Mouse (Mus musculus) neural tube, embryonic 13.5 days (tissue): ENCODE results near the gene En1. TPM values are rescaled to one million over a fixed set of nuclear protein-coding genes. Genes with fewer than 3 reads are reported as not detected.

Experiments
- ATAC-seq: fragments of 200-750 bp; cut with Nextera tagmentation; 2 replicates; pipeline ENCODE4 v1.8.0; 2017; ENCODE audit warnings: low read depth, mild to moderate bottlenecking, moderate TSS enrichment, moderate library complexity
- H3K27ac ChIP-seq: fragments of 300-500 bp; sonication (generic); replicated peaks from 2 replicates; pipeline ENCODE4 v1.5.1; 2015; ENCODE audit warnings: moderate library complexity, mild to moderate bottlenecking, inconsistent platforms
- H3K27me3 ChIP-seq: fragments of 300-500 bp; sonication (generic); 2 replicates; pipeline ENCODE4 v1.6.1; 2015; ENCODE audit warnings: mild to moderate bottlenecking, inconsistent platforms
- H3K36me3 ChIP-seq: fragments of 300-500 bp; sonication (generic); 2 replicates; pipeline ENCODE4 v1.6.1; 2015; ENCODE audit warnings: mild to moderate bottlenecking, inconsistent platforms
- H3K4me1 ChIP-seq: fragments of 300-500 bp; sonication (generic); replicated peaks from 2 replicates; pipeline ENCODE4 v1.6.1; 2015; ENCODE audit warnings: inconsistent platforms
- H3K4me2 ChIP-seq: fragments of 300-500 bp; sonication (generic); 2 replicates; pipeline ENCODE4 v1.6.1; 2015; ENCODE audit warnings: inconsistent platforms, mild to moderate bottlenecking, moderate library complexity
- H3K4me3 ChIP-seq: fragments of 300-500 bp; sonication (generic); 2 replicates; pipeline ENCODE4 v1.5.1; 2015; ENCODE audit warnings: mild to moderate bottlenecking, inconsistent platforms
- H3K9ac ChIP-seq: fragments of 300-500 bp; sonication (generic); 2 replicates; pipeline ENCODE4 v1.6.1; 2015; ENCODE audit warnings: moderate library complexity, mild to moderate bottlenecking, inconsistent platforms
- H3K9me3 ChIP-seq: fragments of 300-500 bp; sonication (generic); 2 replicates; pipeline ENCODE4 v1.6.1; 2016; ENCODE audit warnings: inconsistent platforms
- WGBS: fragments of 180-500 bp; shearing (Covaris S2); methylation state at CpG from one replicate; pipeline ENCODE4 v1.1.7; 2015; 5-methylcytosine and 5-hydroxymethylcytosine counted together
- polyA plus RNA-seq: library from polyadenylated mRNA; unstranded; fragments of >200 nt; fragmentation: Nextera tagmentation; extraction: Ambion mirVana; gene quantifications from 2 replicates; pipeline ENCODE4 v1.2.1, GENCODE M21; 2015

En1 gene
- polyA plus RNA-seq, 1 experiment from 2014 or later, result 1.4 TPM

DNA sequence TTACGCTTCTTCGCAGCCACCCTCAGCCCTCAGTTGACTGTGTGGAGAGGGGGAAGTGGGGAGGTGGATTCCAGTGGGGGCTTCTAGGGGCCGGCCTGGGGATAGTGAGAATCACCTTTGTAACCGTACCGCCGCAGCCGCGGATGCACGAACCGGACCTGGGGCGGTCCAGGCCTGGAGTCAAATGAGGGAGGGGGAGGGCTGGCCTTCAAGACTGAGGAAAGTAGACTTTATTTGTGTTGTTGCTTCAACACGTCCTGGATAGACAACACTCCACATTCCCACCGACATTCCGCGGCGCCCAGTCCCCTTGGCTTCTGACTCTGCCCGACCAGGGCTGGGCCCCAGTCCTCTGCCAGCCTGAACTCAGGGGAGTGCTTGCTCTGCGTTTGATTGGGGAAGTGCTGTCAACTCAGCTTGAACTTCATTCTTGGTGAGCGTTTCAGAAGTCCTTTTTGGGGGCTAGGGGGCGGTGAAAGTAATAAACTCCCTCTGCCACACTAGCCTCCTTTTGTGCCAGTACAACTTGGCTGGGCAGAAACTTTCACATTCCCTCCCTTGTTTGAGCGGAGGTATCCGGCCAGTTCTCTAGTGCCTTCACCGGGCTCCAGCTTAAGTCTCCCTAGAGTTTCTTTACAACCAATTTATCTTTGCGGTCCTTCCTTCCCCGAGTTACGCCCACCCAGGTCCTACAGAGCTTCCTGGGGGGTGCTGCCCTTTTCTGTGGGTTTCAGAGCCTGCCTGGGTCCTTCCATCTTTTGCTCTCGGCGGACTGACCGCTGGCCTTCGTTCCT is 12.3 kb downstream of the En1 start:
- 1% methylated on average over 30 of the region's 30 CpGs for WGBS
- ATAC-seq, result no peak
- no peak overlapping the region for H3K4me3 ChIP-seq
- H3K4me1 ChIP-seq, result no peaks in the 10 kb centered on the region
- peaks cover 100% of the 10 kb centered on the region for H3K27me3 ChIP-seq
- H3K4me2 ChIP-seq, result no peak overlapping the region
- no peak overlapping the region for H3K9ac ChIP-seq
- no peaks in the 10 kb centered on the region for H3K9me3 ChIP-seq
- H3K36me3 ChIP-seq, result no peaks in the 10 kb centered on the region
- no peak overlapping the region for H3K27ac ChIP-seq

DNA sequence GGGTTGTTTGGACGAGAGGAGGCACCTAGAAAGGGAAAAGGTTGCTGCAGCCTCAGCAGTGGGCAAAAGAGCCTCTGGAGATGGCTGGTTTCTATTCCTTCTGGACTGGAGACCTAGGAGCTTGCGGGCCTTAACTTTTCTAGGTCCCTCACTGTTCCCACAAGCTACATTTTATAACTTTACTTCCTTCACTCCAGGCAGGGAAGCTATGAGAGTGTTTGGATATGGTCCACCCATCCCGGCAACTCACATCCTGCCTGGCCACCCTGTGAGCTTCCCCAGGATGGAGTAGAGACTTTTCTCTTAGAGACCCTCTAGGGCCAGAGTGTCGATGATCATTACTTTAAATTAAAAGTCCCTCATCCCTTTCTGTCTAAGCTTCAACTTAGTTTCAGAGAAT is 13.3 kb downstream of the En1 start:
- WGBS, result 2% methylated on average over 4 of the region's 4 CpGs
- Histone ChIP-seq H3K27ac (no peak overlapping the region), H3K36me3 (no peaks in the 10 kb centered on the region), H3K9ac (no peak overlapping the region), H3K4me2 (no peak overlapping the region), H3K27me3 (peaks cover 100% of the 10 kb centered on the region), H3K9me3 (no peaks in the 10 kb centered on the region), H3K4me3 (no peak overlapping the region), H3K4me1 (no peaks in the 10 kb centered on the region)
- ATAC-seq, result no peak

DNA sequence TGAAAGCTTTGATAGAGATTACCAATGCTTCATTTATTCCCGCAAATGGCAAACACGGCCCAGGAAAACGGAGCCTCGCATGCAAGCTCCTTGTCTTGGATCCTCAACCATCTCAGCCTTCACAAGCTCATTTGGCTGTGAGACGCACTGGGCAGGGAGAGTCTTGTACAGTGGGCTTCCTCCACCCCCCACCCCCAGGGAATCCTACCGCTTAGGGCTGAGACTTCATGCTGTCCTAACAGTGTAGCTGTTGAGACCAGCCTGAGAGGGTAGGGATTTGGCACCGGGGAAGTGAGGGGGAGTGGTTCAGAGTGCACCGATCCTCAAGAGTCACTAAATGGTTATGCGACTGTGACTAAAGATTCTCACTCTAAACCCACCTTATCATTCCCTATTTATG is 13.7 kb downstream of the En1 start:
- Histone ChIP-seq H3K27me3 (peaks cover 98% of the 10 kb centered on the region), H3K4me2 (no peak overlapping the region), H3K36me3 (no peaks in the 10 kb centered on the region), H3K9ac (no peak overlapping the region), H3K4me1 (no peaks in the 10 kb centered on the region), H3K9me3 (no peaks in the 10 kb centered on the region), H3K27ac (no peak overlapping the region), H3K4me3 (no peak overlapping the region)
- no peak for ATAC-seq
- whole genome bisulfite sequencing, result 1% methylated on average over 9 of the region's 9 CpGs

DNA sequence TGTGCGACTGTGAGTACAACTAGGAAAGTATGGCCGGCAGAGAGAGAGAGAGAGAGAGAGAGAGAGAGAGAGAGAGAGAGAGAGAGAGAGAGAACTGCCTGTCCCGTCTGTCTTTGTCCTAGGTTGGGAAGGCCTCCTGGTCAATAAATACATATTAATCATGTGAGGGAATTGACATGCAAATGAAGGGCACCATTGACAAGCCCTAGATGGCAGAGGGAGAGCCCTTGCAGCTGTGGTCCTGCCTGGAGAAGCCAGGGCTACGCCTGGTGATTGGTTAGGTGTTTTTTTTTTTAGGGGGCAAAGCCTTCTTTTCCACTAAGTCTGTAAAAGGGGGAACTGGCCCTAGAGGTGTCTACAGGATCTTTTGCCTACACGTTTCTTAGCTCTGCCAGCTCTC is 19.2 kb downstream of the En1 start:
- 9% methylated on average over 5 of the region's 5 CpGs for WGBS
- peaks cover 92% of the 10 kb centered on the region for H3K27me3 ChIP-seq
- no peak overlapping the region for H3K27ac ChIP-seq
- no peak overlapping the region for H3K4me2 ChIP-seq
- H3K9me3 ChIP-seq, result no peaks in the 10 kb centered on the region
- no peak for ATAC-seq
- H3K9ac ChIP-seq, result no peak overlapping the region
- H3K36me3 ChIP-seq, result no peaks in the 10 kb centered on the region
- no peak overlapping the region for H3K4me3 ChIP-seq
- H3K4me1 ChIP-seq, result no peaks in the 10 kb centered on the region

DNA sequence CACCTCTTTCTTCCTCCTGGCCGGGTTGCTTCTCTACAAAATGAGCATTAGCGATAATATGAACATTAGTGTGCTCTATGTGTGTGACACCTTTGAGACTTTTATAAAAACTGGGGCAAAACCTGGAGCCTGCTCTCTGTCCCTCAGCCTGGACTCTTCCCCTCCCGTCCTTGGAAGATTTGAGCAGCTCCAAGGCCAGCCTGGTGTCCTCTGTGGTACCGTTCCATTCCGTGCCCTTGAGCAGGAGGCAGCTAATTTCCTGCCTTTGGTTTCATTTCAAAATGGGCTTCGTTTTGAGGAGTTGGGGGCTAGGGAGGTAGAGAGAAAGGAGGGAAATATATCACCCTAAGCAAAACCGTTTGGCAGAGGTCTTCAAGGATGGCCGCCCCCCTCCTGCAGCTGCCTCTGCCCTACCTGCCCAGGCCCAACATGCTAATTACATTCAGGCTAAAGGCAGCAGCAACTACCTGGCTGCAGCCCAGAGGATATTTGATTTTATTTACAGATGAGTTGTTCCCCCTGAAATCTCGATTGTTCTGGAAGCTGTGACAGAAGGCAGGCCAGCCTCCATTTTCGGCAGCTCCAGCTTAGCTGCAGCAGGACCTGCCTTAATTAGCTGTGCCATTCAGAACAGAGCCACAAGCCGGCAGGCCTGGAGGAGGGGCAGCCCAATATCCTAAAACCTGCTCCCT is 24.9 kb downstream of the En1 start:
- ATAC-seq, result peak; percentile 43; the same call in 1 of the 2 replicates
- Histone ChIP-seq H3K9me3 (no peaks in the 10 kb centered on the region), H3K27ac (no peak overlapping the region)

DNA sequence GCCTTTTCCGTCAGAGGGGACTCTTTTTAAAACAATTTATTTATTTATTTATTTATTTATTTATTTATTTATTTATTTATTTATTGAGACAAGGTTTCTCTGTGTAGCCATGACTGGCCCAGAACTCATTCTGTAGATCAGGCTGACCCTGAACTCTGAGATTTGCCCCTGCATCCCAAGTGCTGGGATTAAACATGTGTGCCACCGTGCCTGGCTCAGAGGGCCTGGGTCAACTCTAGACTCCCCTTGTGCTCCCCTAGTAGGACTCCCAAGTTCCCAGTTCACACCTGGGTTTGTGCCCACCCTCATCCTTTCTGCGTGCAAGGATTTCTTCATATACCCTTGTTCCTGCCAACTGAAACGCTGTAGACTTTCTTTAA is 25.4 kb downstream of the En1 start:
- ATAC-seq, result no peak
- WGBS, result 76% methylated on average over 4 of the region's 4 CpGs
- no peaks in the 10 kb centered on the region for H3K36me3 ChIP-seq
- no peak overlapping the region for H3K4me3 ChIP-seq
- H3K4me2 ChIP-seq, result no peak overlapping the region
- H3K4me1 ChIP-seq, result 0 out of 2 replicates have a peak, but pooled peaks cover 3% of the 10 kb centered on the region
- H3K27me3 ChIP-seq, result peaks cover 50% of the 10 kb centered on the region
- no peak overlapping the region for H3K9ac ChIP-seq
- H3K27ac ChIP-seq, result no peak overlapping the region
- H3K9me3 ChIP-seq, result no peaks in the 10 kb centered on the region

More for the DNA sequence above, 24.9 kb downstream of the En1 start:
- H3K27me3 ChIP-seq, result peaks cover 54% of the 10 kb centered on the region
- H3K4me2 ChIP-seq, result no peak overlapping the region
- 0 out of 2 replicates have a peak, but pooled peaks cover 3% of the 10 kb centered on the region for H3K4me1 ChIP-seq
- H3K9ac ChIP-seq, result no peak overlapping the region
- H3K4me3 ChIP-seq, result no peak overlapping the region
- H3K36me3 ChIP-seq, result no peaks in the 10 kb centered on the region
- 43% methylated on average over 11 of the region's 11 CpGs for WGBS

DNA sequence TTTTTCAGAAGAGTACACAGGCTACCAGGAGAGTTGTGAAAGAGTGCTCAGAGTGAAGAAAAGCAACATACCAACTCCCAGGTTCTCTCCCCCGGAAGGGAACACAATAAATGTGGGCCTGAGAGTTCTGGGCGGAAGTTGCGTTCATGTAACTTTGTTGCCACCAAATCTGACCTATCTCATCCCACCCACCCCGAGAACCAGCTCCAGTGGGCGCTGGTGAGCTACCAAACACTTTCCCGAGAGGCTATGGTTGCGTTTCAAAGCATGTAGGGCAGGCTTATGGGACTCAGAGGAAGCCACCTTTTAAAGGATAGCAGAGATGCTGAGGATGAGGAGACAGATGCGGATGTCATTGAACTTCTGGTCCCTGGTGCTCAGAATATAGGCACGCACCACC is 26.6 kb downstream of the En1 start:
- H3K4me1 ChIP-seq, result 0 out of 2 replicates have a peak, but pooled peaks cover 3% of the 10 kb centered on the region
- no peak for ATAC-seq
- peaks cover 39% of the 10 kb centered on the region for H3K27me3 ChIP-seq
- H3K4me2 ChIP-seq, result no peak overlapping the region
- no peaks in the 10 kb centered on the region for H3K9me3 ChIP-seq
- 50% methylated on average over 9 of the region's 9 CpGs for WGBS
- H3K36me3 ChIP-seq, result no peaks in the 10 kb centered on the region
- no peak overlapping the region for H3K27ac ChIP-seq
- no peak overlapping the region for H3K9ac ChIP-seq
- H3K4me3 ChIP-seq, result no peak overlapping the region

DNA sequence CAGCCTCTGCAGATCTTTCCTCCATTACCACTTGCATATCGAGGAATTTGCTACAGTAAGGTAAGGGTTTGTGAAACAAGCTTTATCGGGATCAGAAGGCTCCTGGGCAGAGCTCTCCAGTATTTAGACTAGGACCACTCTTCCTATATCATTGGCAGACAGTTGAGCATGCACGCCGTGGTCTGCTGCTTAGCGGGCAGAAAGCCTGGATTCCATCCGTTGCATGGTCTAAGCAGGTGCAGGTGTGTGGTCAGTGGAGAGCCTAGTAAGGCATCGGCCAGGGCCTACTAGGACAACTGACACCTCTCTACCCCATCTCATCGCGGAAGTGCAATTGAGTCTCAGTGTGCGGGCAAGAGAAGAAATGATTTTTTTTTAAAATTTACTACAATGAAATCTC is 41.2 kb downstream of the En1 start:
- H3K4me2 ChIP-seq, result peak overlapping the region; percentile 47
- no peaks in the 10 kb centered on the region for H3K36me3 ChIP-seq
- H3K9me3 ChIP-seq, result no peaks in the 10 kb centered on the region
- peak overlapping the region; percentile 13 for H3K4me3 ChIP-seq
- H3K27me3 ChIP-seq, result 0 out of 2 replicates have a peak, but pooled peaks cover 5% of the 10 kb centered on the region
- peak; percentile 75 for ATAC-seq
- peaks cover 23% of the 10 kb centered on the region for H3K4me1 ChIP-seq
- H3K9ac ChIP-seq, result peak overlapping the region; percentile 56
- WGBS, result 14% methylated on average over 10 of the region's 10 CpGs
- peak overlapping the region; percentile 88 for H3K27ac ChIP-seq

DNA sequence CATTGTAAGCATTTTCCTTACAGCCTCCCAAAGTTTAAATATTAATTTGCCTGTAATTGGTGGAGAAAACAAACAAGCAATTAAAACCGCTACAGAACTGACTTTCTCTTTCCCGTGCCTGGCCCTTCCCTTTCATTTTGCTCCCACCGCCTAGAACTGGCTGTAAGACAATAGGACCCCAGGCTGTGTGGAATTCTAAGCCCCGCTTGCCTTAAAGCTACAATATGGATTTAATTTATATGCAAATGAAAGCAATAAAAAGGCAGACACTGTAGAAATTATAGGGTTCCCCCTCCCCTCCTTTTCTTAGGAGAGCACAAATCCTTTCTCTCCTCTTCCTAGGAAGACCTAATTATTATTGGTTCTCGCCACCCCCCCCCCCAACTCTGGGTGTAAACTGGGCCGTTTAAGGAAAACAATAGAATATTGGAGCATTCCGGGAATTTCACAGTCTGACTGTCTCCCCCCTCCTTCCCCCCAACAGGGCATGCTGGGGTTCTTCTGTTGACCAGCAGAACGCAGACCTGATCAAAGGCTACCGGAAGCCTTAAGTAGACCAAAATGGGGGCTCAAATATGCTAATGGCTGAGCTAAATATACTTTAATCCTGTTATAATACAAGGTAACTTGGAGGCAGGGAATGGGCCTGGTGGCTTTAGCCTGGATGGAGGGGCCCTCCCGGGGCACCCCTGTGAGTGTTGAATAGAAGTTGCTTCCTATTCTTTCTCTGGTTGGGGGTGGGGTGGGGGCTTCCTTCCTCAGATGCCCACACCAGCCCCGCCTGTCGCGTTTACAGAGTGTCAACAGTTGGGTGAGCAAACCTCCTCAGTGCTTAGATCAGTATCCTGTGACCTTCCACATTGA is 41.9 kb downstream of the En1 start:
- peak; percentile 95 for ATAC-seq
- Histone ChIP-seq H3K4me1 (peaks cover 23% of the 10 kb centered on the region), H3K9ac (peak overlapping the region; percentile 56), H3K36me3 (no peaks in the 10 kb centered on the region), H3K27ac (peak overlapping the region; percentile 88), H3K9me3 (no peaks in the 10 kb centered on the region), H3K4me3 (peak overlapping the region; percentile 13), H3K4me2 (peak overlapping the region; percentile 47), H3K27me3 (0 out of 2 replicates have a peak, but pooled peaks cover 5% of the 10 kb centered on the region)
- 3% methylated on average over 12 of the region's 13 CpGs for WGBS

DNA sequence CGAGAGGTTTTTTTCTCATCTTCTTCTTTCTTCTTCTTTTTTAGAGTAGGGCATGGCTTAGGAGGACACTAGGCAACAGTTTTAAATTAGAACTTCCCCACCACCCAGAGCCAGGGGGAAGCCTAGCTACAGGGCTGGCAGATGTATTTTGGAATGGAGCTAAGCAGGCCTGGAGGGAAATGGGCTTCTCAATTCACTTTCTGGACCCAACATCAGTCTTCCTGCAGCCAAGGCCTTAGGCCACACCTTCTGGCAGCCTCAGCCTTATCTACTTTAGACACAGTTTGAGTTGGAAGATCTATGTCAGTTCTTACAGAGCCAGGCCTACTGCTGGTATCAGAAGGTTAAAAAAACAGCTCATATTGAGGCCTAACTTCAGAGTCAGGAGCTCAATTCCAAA is 42.5 kb downstream of the En1 start:
- Histone ChIP-seq H3K9ac (no peak overlapping the region), H3K27ac (peak overlapping the region; percentile 88), H3K9me3 (no peaks in the 10 kb centered on the region), H3K4me3 (no peak overlapping the region), H3K4me1 (peaks cover 23% of the 10 kb centered on the region), H3K4me2 (peak overlapping the region; percentile 47), H3K36me3 (no peaks in the 10 kb centered on the region), H3K27me3 (0 out of 2 replicates have a peak, but pooled peaks cover 5% of the 10 kb centered on the region)
- 22% methylated on average over 1 of the region's 1 CpGs for WGBS
- ATAC-seq, result peak; percentile 4; the same call in 1 of the 2 replicates

DNA sequence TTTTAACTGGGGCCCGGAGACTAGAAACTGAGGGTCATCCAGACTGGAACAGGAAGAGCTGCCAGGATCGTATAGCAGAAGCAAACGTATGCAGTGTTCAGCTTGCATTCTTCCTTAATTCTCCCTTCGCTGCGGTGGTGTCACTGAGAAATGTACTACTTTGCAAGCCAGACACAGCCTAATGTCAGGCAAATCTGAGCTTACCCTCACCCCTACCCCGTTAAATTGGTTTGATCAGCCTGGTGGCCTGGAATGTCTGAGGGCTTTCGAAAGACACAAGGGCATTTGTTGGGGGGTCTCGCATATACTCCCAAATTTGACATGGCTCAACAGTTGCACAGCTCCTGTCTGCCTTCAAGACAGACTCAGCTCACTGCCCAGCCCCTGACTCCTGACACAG is 47.9 kb downstream of the En1 start:
- 73% methylated on average over 8 of the region's 8 CpGs for WGBS
- H3K36me3 ChIP-seq, result no peaks in the 10 kb centered on the region
- H3K27ac ChIP-seq, result no peak overlapping the region
- no peaks in the 10 kb centered on the region for H3K27me3 ChIP-seq
- H3K4me1 ChIP-seq, result peaks cover 4% of the 10 kb centered on the region
- no peak overlapping the region for H3K4me2 ChIP-seq
- no peaks in the 10 kb centered on the region for H3K9me3 ChIP-seq
- H3K9ac ChIP-seq, result no peak overlapping the region
- ATAC-seq, result no peak
- no peak overlapping the region for H3K4me3 ChIP-seq

DNA sequence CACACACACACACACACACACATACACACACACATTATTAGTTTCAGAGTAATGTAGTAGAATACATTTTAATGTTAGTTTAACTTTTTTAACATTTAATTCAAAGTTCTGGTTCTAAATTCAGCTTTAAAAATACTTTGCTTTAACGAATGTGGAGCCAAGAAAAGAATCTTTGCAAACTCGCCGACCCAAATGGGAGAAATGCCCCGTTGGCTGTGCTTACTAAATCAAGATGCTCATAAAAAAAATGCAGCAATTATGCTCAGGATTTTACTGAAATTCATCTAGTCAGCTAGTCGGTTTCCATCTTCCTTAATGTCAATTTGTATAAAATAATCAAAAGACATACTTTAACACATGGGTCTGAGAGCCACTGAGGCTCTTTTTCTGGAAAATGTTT is 49.8 kb downstream of the En1 start:
- WGBS, result 80% methylated on average over 5 of the region's 5 CpGs
- Histone ChIP-seq H3K9me3 (no peaks in the 10 kb centered on the region), H3K9ac (no peak overlapping the region), H3K27ac (no peak overlapping the region), H3K27me3 (no peaks in the 10 kb centered on the region), H3K4me1 (peaks cover 8% of the 10 kb centered on the region), H3K4me3 (no peak overlapping the region), H3K36me3 (no peaks in the 10 kb centered on the region), H3K4me2 (no peak overlapping the region)
- no peak for ATAC-seq
